Mouse (Mus musculus) heart, postnatal 0 days (tissue): ENCODE results near the gene Dbf4. TPM values are rescaled to one million over a fixed set of nuclear protein-coding genes. Genes with fewer than 3 reads are reported as not detected.
A peak's percentile ranks its signal among the peaks of the same experiment; 100 is the strongest.

ENCODE experiments used
- ATAC-seq: fragments of 200-750 bp; cut with Nextera tagmentation; 2 replicates; pipeline ENCODE4 v1.8.0; 2017; ENCODE audit warnings: low read depth, moderate number of reproducible peaks, moderate library complexity; ENCODE audit not compliant: insufficient read depth
- DNase-seq: peaks from one replicate; pipeline ENCODE4 v3.0.0-alpha.2; 2016; ENCODE audit warnings: low spot score
- H3K27ac ChIP-seq: fragments of 300-500 bp; sonication (generic); 2 replicates; pipeline ENCODE4 v1.5.1; 2014; ENCODE audit warnings: low read depth, mild to moderate bottlenecking
- H3K27me3 ChIP-seq: fragments of 300-500 bp; sonication (generic); 2 replicates; pipeline ENCODE4 v1.6.1; 2014; ENCODE audit warnings: low read length, mixed read lengths; ENCODE audit not compliant: control insufficient read depth, insufficient read depth
- H3K36me3 ChIP-seq: fragments of 300-500 bp; sonication (generic); replicated peaks from 2 replicates; pipeline ENCODE4 v1.6.1; 2014; ENCODE audit warnings: low read length, mixed read lengths; ENCODE audit not compliant: control insufficient read depth, insufficient read depth
- H3K4me1 ChIP-seq: fragments of 300-500 bp; sonication (generic); 2 replicates; pipeline ENCODE4 v1.6.1; 2014; ENCODE audit warnings: antibody characterized with exemption; ENCODE audit not compliant: control insufficient read depth, insufficient read depth
- H3K4me2 ChIP-seq: fragments of 300-500 bp; sonication (generic); 2 replicates; pipeline ENCODE4 v1.6.1; 2014; ENCODE audit warnings: low read depth, mild to moderate bottlenecking, low read length, moderate library complexity
- H3K4me3 ChIP-seq: fragments of 300-500 bp; sonication (generic); 2 replicates; pipeline ENCODE4 v1.5.1; 2014; ENCODE audit warnings: low read depth, low read length
- H3K9ac ChIP-seq: fragments of 300-500 bp; sonication (generic); replicated peaks from 2 replicates; pipeline ENCODE4 v1.6.1; 2014; ENCODE audit warnings: low read depth, low read length, mixed read lengths
- H3K9me3 ChIP-seq: fragments of 300-500 bp; sonication (generic); replicated peaks from 2 replicates; pipeline ENCODE4 v1.6.1; 2016; ENCODE audit warnings: low read length; ENCODE audit not compliant: control insufficient read depth
- CTCF ChIP-seq: IDR thresholded peaks from 2 replicates; pipeline ENCODE4 v1.5.1; 2016; ENCODE audit warnings: antibody characterized with exemption, control low read depth, low read depth
- EP300 ChIP-seq: IDR thresholded peaks from 2 replicates; pipeline ENCODE4 v1.6.1; 2016; ENCODE audit warnings: antibody characterized with exemption, low read depth
- WGBS: fragments of 180-500 bp; shearing (Covaris S2); extraction: QIAGEN DNeasy Blood & Tissue Kit; methylation state at CpG from one replicate; pipeline ENCODE4 v1.1.7; 2014; 5-methylcytosine and 5-hydroxymethylcytosine counted together
- polyA plus RNA-seq: library from polyadenylated mRNA; unstranded; fragments of >200 nt; fragmentation: Nextera tagmentation; extraction: Ambion mirVana; gene quantifications from 2 replicates; pipeline ENCODE4 v1.2.1, GENCODE M21; 2015
- total RNA-seq: library from RNA; depleted of rRNA; stranded (reverse); fragments of >200 nt; gene quantifications from 2 replicates; pipeline ENCODE4 v1.2.3, GENCODE M21; 2014; ENCODE audit warnings: low replicate concordance

Dbf4 gene
- total and polyA plus RNA-seq, 2 experiments from 2014 or later: 8.1 to 8.5 TPM

DNA sequence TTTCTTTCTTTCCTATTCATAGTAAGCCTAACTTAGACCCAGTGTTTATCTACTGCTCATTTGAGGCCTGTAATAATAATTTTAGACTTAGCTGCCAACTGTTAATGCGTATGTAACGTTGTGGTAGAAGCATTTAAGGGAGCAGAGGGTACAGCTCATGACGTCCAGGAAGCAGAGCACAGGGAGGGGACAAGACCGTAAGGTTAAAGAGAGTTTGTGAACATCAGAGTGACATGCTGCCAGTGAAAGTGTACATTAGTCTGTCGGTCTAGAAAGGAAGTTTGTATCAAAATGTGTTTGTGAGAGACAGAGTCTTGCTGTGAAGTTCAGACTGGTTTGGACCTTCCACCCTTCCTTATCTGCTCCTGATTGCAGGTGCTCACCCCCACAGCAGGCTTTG lies 3.4 kb upstream of the Dbf4 start:
- H3K36me3 ChIP-seq: no peaks in the 10 kb centered on the region
- H3K4me2 ChIP-seq: no peak overlapping the region
- peaks cover 7% of the 10 kb centered on the region for H3K4me1 ChIP-seq
- DNase-seq (no peak), ATAC-seq (no peak)
- H3K27ac ChIP-seq: no peak overlapping the region
- H3K9ac ChIP-seq: no peak overlapping the region
- H3K27me3 ChIP-seq: no peaks in the 10 kb centered on the region
- H3K4me3 ChIP-seq: no peak overlapping the region
- H3K9me3 ChIP-seq: no peaks in the 10 kb centered on the region
- 58% methylated on average over 5 of the region's 5 CpGs for WGBS
- no peak for TF ChIP-seq EP300
- no peak for TF ChIP-seq CTCF

DNA sequence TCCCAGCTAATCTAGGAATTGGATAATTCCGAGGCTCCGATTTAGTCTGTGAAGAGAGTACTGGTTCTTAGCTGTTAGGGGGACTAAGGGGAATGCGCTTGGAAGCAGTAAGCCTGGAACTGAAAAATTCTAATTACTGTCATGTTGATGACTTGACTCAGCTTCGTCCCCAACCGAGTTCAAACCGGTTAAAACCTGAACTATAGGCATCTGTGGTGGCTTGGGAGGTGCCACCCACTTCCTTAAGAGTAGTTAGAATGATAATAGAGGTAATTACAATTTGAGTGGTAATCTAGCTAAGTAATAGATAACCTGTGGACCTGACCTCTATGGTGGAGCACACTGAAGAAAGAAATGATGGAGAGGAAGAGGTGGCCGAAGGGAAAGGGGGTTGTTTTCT lies 1.6 kb upstream of the Dbf4 start:
- ATAC-seq: no peak
- WGBS: 35% methylated on average over 7 of the region's 7 CpGs
- Histone ChIP-seq H3K4me2 (peak overlapping the region; percentile 79), H3K9ac (peak overlapping the region; percentile 42), H3K27ac (no peak overlapping the region), H3K4me3 (peak overlapping the region; percentile 91), H3K27me3 (no peaks in the 10 kb centered on the region), H3K9me3 (no peaks in the 10 kb centered on the region), H3K4me1 (peaks cover 7% of the 10 kb centered on the region), H3K36me3 (peaks cover 9% of the 10 kb centered on the region; the same call in 1 of the 2 replicates)
- no peak for TF ChIP-seq EP300
- no peak for TF ChIP-seq CTCF
- no peak for DNase-seq

DNA sequence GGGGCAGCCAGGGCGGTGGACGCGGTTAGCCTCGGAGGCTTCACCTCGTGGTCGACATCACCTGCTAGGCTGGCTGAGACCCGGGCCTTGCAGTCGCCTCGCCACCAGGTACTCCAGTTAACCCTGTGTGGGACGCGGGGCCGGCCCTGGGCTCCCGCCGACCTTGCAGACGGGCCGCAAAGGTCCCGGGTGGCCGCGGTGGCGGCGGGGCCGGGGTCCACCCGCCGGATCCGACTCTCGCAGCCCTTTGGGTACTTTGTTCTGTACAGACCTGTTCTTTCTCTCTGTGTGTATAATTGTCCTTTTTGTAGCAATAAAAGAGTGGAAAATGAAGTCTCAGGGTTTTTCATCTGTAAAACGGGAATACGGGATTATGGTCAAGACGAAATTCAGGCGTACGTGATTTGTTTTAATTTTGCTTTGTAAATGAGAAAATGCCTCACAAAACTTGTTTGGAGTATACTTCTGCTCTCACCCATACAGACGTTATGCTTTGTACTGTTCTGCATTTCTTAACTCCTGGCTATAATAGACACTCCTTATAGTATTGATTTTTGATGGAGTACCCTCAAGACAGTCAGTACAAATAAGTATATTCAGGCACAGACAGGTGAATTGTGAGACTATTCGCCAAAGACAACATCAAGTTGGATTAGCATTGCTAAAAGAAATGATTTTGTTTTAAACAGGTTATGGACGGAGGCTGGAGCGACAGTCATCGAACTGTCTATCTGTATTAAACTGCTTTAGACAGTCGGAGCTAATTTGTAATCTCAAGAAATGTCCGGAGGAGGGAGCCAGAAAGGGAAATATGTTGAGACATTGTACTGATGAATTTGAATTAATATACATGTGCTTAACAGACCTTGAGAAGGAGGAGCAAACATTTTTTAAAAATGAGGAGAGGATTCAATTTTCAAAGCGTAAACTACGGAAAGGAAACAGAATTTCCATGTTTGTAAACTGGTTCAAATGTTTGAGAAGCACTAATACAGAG lies 714 bp upstream of the Dbf4 start:
- peak overlapping the region; percentile 91 for H3K4me3 ChIP-seq
- H3K27ac ChIP-seq: peak overlapping the region; percentile 69
- 1% methylated on average over 40 of the region's 40 CpGs for WGBS
- no peak for ATAC-seq
- H3K9ac ChIP-seq: peak overlapping the region; percentile 85
- H3K9me3 ChIP-seq: no peaks in the 10 kb centered on the region
- H3K27me3 ChIP-seq: no peaks in the 10 kb centered on the region
- H3K4me2 ChIP-seq: peak overlapping the region; percentile 79
- H3K36me3 ChIP-seq: peaks cover 9% of the 10 kb centered on the region; the same call in 1 of the 2 replicates
- TF ChIP-seq CTCF: no peak
- TF ChIP-seq EP300: no peak
- DNase-seq: no peak
- H3K4me1 ChIP-seq: peaks cover 7% of the 10 kb centered on the region

DNA sequence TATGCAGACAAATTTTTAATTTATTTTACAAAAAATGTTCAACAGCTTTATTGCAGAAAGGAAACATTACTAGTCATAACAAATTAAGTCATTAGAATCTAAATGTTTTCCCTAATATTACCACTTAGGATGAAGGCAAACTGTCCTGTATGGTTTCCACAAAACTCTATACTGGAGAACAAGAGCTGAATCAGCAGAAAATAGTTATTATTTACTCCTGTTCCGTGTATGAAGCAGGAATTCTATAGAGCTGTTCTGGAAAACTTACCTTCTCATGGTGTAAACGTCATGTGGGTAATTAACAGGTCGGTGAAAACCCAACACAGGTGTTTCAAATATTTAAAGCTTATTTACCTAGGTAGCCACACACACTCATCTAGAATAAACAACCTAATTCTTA lies 1.1 kb downstream of the Dbf4 start:
- DNase-seq (no peak), ATAC-seq (no peak)
- 15% methylated on average over 3 of the region's 3 CpGs for WGBS
- H3K4me2 ChIP-seq: peak overlapping the region; percentile 79
- no peak overlapping the region for H3K27ac ChIP-seq
- TF ChIP-seq CTCF: no peak
- no peak for TF ChIP-seq EP300
- peaks cover 20% of the 10 kb centered on the region for H3K36me3 ChIP-seq
- H3K27me3 ChIP-seq: no peaks in the 10 kb centered on the region
- no peaks in the 10 kb centered on the region for H3K9me3 ChIP-seq
- H3K9ac ChIP-seq: peak overlapping the region; percentile 85
- peaks cover 7% of the 10 kb centered on the region for H3K4me1 ChIP-seq
- peak overlapping the region; percentile 91 for H3K4me3 ChIP-seq

DNA sequence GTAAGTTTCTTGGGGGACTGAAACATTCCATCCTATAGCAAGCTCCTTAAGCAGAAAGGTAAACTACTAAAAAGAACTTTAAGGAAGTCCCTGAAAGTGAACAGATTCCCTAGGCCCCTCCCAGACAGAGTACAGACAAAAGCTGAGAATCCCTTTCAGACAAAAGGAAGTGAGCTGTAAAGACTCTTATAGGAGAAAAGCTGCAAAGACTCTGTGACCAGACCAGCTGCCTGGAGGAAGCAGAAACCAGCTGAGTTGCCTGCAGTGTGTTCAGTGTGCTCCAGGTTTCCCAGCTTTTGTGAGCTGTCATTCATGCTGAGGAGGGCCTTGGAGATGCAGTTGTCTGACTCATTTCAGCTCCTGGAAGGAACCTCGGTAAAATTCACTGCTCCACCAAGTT lies 5.1 kb downstream of the Dbf4 start:
- no peaks in the 10 kb centered on the region for H3K9me3 ChIP-seq
- H3K4me2 ChIP-seq: no peak overlapping the region
- H3K4me3 ChIP-seq: no peak overlapping the region
- H3K27ac ChIP-seq: no peak overlapping the region
- H3K4me1 ChIP-seq: no peaks in the 10 kb centered on the region
- DNase-seq (no peak), ATAC-seq (no peak)
- H3K9ac ChIP-seq: no peak overlapping the region
- no peaks in the 10 kb centered on the region for H3K27me3 ChIP-seq
- 24% methylated on average over 1 of the region's 1 CpGs for WGBS
- peaks cover 26% of the 10 kb centered on the region for H3K36me3 ChIP-seq
- TF ChIP-seq CTCF: no peak
- no peak for TF ChIP-seq EP300
